Mouse (Mus musculus): ENCODE data around the gene Topaz1. TPM values are rescaled to one million over a fixed set of nuclear protein-coding genes. Genes with fewer than 3 reads are reported as not detected.

The Topaz1 gene
- total and polyA plus RNA-seq, 3 experiments: not detected

GRCm38 (mm10) chr9:122837216-122837615 lies 90.1 kb downstream of the Topaz1 start:
- TF ChIP-seq JUND (conservative IDR thresholded peaks at IDR 0.05; ENCODE audit: low read depth, low read length): no peak
- no peak for TF ChIP-seq MXI1 (IDR thresholded peaks at IDR 0.05; ENCODE audit: low read depth, low read length)
- TF ChIP-seq RAD21 (IDR thresholded peaks at IDR 0.05; ENCODE audit: low read depth, low read length): no peak
- no peak for TF ChIP-seq HCFC1 (IDR thresholded peaks at IDR 0.05; ENCODE audit: low read depth, low read length)
- TF ChIP-seq TCF12 (IDR thresholded peaks at IDR 0.05; ENCODE audit: low read depth, low read length): no peak
- no peak for TF ChIP-seq TBP (conservative IDR thresholded peaks at IDR 0.05; ENCODE audit: low read depth, low read length)
- TF ChIP-seq ZNF384 (IDR thresholded peaks at IDR 0.05; ENCODE audit: low read depth, low read length): no peak
- no peak for TF ChIP-seq CHD1 (IDR thresholded peaks at IDR 0.05; ENCODE audit: low read depth, low read length)
- TF ChIP-seq IRF4 (IDR thresholded peaks at IDR 0.05; ENCODE audit: low read depth, low read length): no peak
- no peak for TF ChIP-seq ETS1 (conservative IDR thresholded peaks at IDR 0.05; ENCODE audit: low read depth, low read length)
- no peak for TF ChIP-seq USF2 (conservative IDR thresholded peaks at IDR 0.05; ENCODE audit: low read depth, low read length)
- no peak for TF ChIP-seq PAX5 (IDR thresholded peaks at IDR 0.05; ENCODE audit: low read length)
- no peak for TF ChIP-seq MEF2A (IDR thresholded peaks at IDR 0.05; ENCODE audit: borderline replicate concordance, low read depth, low read length)
- TF ChIP-seq RCOR1 (conservative IDR thresholded peaks at IDR 0.05; ENCODE audit: low read depth, low read length): no peak
- no peaks in the 10 kb centered on the region for H3K79me2 ChIP-seq (replicated peaks; ENCODE audit: control insufficient read depth, extremely low read depth, insufficient read depth, poor library complexity, severe bottlenecking)
- no peak overlapping the region for H3K4me2 ChIP-seq (ENCODE audit: insufficient read depth, low read depth, poor library complexity, severe bottlenecking)
- no peak overlapping the region for H3K9ac ChIP-seq (ENCODE audit: insufficient read depth, low read depth)
- no peaks in the 10 kb centered on the region for H3K4me1 ChIP-seq (ENCODE audit: control insufficient read depth in 1 of 2, insufficient read depth in 2 of 2)
- in situ Hi-C loops (cut with MboI; ENCODE audit: low pct_ligation_motif_present, low pct_unique_long_range_greater_than_20kb, low sequenced_read_pairs): no loop called here
- H3K27ac ChIP-seq (ENCODE audit: insufficient read depth, low read depth): no peak overlapping the region
- no peaks in the 10 kb centered on the region for H3K27me3 ChIP-seq (replicated peaks)
- H3K36me3 ChIP-seq (replicated peaks in 1 of 2; ENCODE audit: control insufficient read depth in 1 of 2, insufficient read depth in 1 of 2, low read length in 1 of 2): peaks cover 11 to 43% of the 10 kb centered on the region in 2 experiments
- H3K9me3 ChIP-seq (replicated peaks; ENCODE audit: low read length): no peaks in the 10 kb centered on the region
- DNase-seq (ENCODE audit: extremely low read depth): no peak
- H3K4me3 ChIP-seq (replicated peaks in 1 of 3; ENCODE audit: low read depth in 2 of 3, low read length in 2 of 3, poor library complexity in 1 of 3): no peak overlapping the region
- dilution Hi-C loops (cut with MboI; ENCODE audit: extremely low pct_ligation_motif_present, extremely low pct_unique_long_range_greater_than_20kb, low sequenced_read_pairs): no loop called here

- no peaks in the 10 kb centered on the region for H3K4me1 ChIP-seq (ENCODE audit: control insufficient read depth in 1 of 2, insufficient read depth in 2 of 2)
- no peaks in the 10 kb centered on the region for H3K9me3 ChIP-seq (replicated peaks; ENCODE audit: low read length)
- H3K9ac ChIP-seq (ENCODE audit: insufficient read depth, low read depth): no peak overlapping the region
- no peak overlapping the region for H3K27ac ChIP-seq (ENCODE audit: insufficient read depth, low read depth)
- dilution Hi-C loops (cut with MboI; ENCODE audit: extremely low pct_ligation_motif_present, extremely low pct_unique_long_range_greater_than_20kb, low sequenced_read_pairs) (no loop called here), in situ Hi-C loops (cut with MboI; ENCODE audit: low pct_ligation_motif_present, low pct_unique_long_range_greater_than_20kb, low sequenced_read_pairs) (no loop called here)
- no peak for DNase-seq (ENCODE audit: extremely low read depth)
- H3K4me2 ChIP-seq (ENCODE audit: insufficient read depth, low read depth, poor library complexity, severe bottlenecking): no peak overlapping the region
- no peak overlapping the region for H3K4me3 ChIP-seq (replicated peaks in 1 of 3; ENCODE audit: low read depth in 2 of 3, low read length in 2 of 3, poor library complexity in 1 of 3)
- H3K27me3 ChIP-seq (replicated peaks): no peaks in the 10 kb centered on the region
- no peaks in the 10 kb centered on the region for H3K79me2 ChIP-seq (replicated peaks; ENCODE audit: control insufficient read depth, extremely low read depth, insufficient read depth, poor library complexity, severe bottlenecking)
- TF ChIP-seq NRF1 (IDR thresholded peaks at IDR 0.05; ENCODE audit: low read depth, low read length): no peak
- TF ChIP-seq CTCF (conservative IDR thresholded peaks at IDR 0.05 in 1 of 2, IDR thresholded peaks at IDR 0.05 in 1 of 2; ENCODE audit: low read depth in 2 of 2, low read length in 2 of 2): peak in 1 of 2 experiments; percentile 14; a peak in 1 of 4 replicates
- TF ChIP-seq ZC3H11A (IDR thresholded peaks at IDR 0.05; ENCODE audit: low read depth, low read length): no peak
- no peak for TF ChIP-seq POLR2AphosphoS2 (IDR thresholded peaks at IDR 0.05; ENCODE audit: low read depth, low read length)
- TF ChIP-seq GABPA (IDR thresholded peaks at IDR 0.05; ENCODE audit: insufficient replicate concordance, low read depth, low read length): no peak
- H3K36me3 ChIP-seq (replicated peaks in 1 of 2; ENCODE audit: control insufficient read depth in 1 of 2, insufficient read depth in 1 of 2, low read length in 1 of 2): peaks cover 9 to 40% of the 10 kb centered on the region in 2 experiments
These were observed 90.5 kb downstream of the Topaz1 start for GRCm38 (mm10) chr9:122837680-122838079.

All from CH12.LX (cell line).